Mouse (Mus musculus): ENCODE measurements around the gene Gpn2. TPM values are rescaled to one million over a fixed set of nuclear protein-coding genes. Genes with fewer than 3 reads are reported as not detected.

Gene Gpn2
- polyA plus RNA-seq, 1 experiment from 2014 or later, result 8.6 TPM

- Histone ChIP-seq H3K36me3 (replicated peaks) (peaks cover 12% of the 10 kb centered on the region), H3K27ac (replicated peaks) (no peak overlapping the region), H3K4me3 (replicated peaks) (no peak overlapping the region), H3K27me3 (peaks cover 34% of the 10 kb centered on the region), H3K9me3 (replicated peaks) (no peaks in the 10 kb centered on the region), H3K4me2 (no peak overlapping the region), H3K9ac (no peak overlapping the region), H3K4me1 (replicated peaks) (peaks cover 35% of the 10 kb centered on the region)
- ATAC-seq (ENCODE audit: insufficient read depth), result no peak
- WGBS (ENCODE audit: insufficient replicate concordance), result 53% methylated on average over 6 of the region's 6 CpGs
These were observed 11.9 kb downstream of the Gpn2 start for GRCm38 (mm10) chr4:133596084-133596483.

GRCm38 (mm10) chr4:133598616-133599015 lies 14.5 kb downstream of the Gpn2 start:
- peaks cover 41% of the 10 kb centered on the region for H3K4me1 ChIP-seq (replicated peaks)
- peaks cover 57% of the 10 kb centered on the region for H3K27me3 ChIP-seq
- H3K9me3 ChIP-seq (replicated peaks), result no peaks in the 10 kb centered on the region
- H3K27ac ChIP-seq (replicated peaks), result no peak overlapping the region
- H3K9ac ChIP-seq, result no peak overlapping the region
- peak overlapping the region; percentile 60 for H3K4me3 ChIP-seq (replicated peaks)
- 33% methylated on average over 4 of the region's 4 CpGs for WGBS (ENCODE audit: insufficient replicate concordance)
- no peaks in the 10 kb centered on the region for H3K36me3 ChIP-seq (replicated peaks)
- peak overlapping the region; percentile 88 for H3K4me2 ChIP-seq
- ATAC-seq (ENCODE audit: insufficient read depth), result no peak

- Histone ChIP-seq H3K9me3 (replicated peaks) (no peaks in the 10 kb centered on the region), H3K27ac (replicated peaks) (no peak overlapping the region)
- WGBS (ENCODE audit: insufficient replicate concordance), result 10% methylated on average over 7 of the region's 7 CpGs
These were observed 15.0 kb downstream of the Gpn2 start for GRCm38 (mm10) chr4:133599116-133599515.

GRCm38 (mm10) chr4:133599571-133600073 lies 15.5 kb downstream of the Gpn2 start:
- Histone ChIP-seq H3K4me1 (replicated peaks) (peaks cover 41% of the 10 kb centered on the region), H3K4me2 (peak overlapping the region; percentile 88), H3K27me3 (peaks cover 57% of the 10 kb centered on the region), H3K27ac (replicated peaks) (no peak overlapping the region), H3K4me3 (replicated peaks) (peak overlapping the region; percentile 60), H3K9ac (peak overlapping the region; percentile 39), H3K36me3 (replicated peaks) (no peaks in the 10 kb centered on the region), H3K9me3 (replicated peaks) (no peaks in the 10 kb centered on the region)
- under 1% methylated on average over 50 of the region's 50 CpGs for whole genome bisulfite sequencing (ENCODE audit: insufficient replicate concordance)
- peak; percentile 96 for ATAC-seq (ENCODE audit: insufficient read depth)

More at GRCm38 (mm10) chr4:133599116-133599515, 15.0 kb downstream of the Gpn2 start:
- Histone ChIP-seq H3K36me3 (replicated peaks) (no peaks in the 10 kb centered on the region), H3K9ac (peak overlapping the region; percentile 39; the same call in 1 of the 2 replicates), H3K4me1 (replicated peaks) (peaks cover 41% of the 10 kb centered on the region), H3K4me3 (replicated peaks) (peak overlapping the region; percentile 60), H3K4me2 (peak overlapping the region; percentile 88), H3K27me3 (peaks cover 57% of the 10 kb centered on the region)
- no peak for ATAC-seq (ENCODE audit: insufficient read depth)

- H3K27ac ChIP-seq (replicated peaks), result no peak overlapping the region
- ATAC-seq (ENCODE audit: insufficient read depth), result no peak
- H3K9ac ChIP-seq, result peak overlapping the region; percentile 39; the same call in 1 of the 2 replicates
- 10% methylated on average over 9 of the region's 9 CpGs for WGBS (ENCODE audit: insufficient replicate concordance)
- H3K36me3 ChIP-seq (replicated peaks), result no peaks in the 10 kb centered on the region
- no peaks in the 10 kb centered on the region for H3K9me3 ChIP-seq (replicated peaks)
- H3K27me3 ChIP-seq, result peaks cover 57% of the 10 kb centered on the region
- H3K4me1 ChIP-seq (replicated peaks), result peaks cover 37% of the 10 kb centered on the region
- H3K4me2 ChIP-seq, result peak overlapping the region; percentile 88
- peak overlapping the region; percentile 60 for H3K4me3 ChIP-seq (replicated peaks)
These were observed 16.1 kb downstream of the Gpn2 start for GRCm38 (mm10) chr4:133600306-133600705.

GRCm38 (mm10) chr4:133601721-133602218 lies 17.6 kb downstream of the Gpn2 start, which contains the start of gene Sfn:
TSS of gene Sfn (minus strand) at chr4:133602168.
- Histone ChIP-seq H3K27me3 (peaks cover 57% of the 10 kb centered on the region), H3K9ac (no peak within 1 kb of the TSS), H3K27ac (replicated peaks) (no peak within 1 kb of the TSS), H3K4me1 (replicated peaks) (peaks cover 33% of the 10 kb centered on the region), H3K4me2 (peak within 1 kb of the TSS; percentile 63), H3K9me3 (replicated peaks) (no peaks in the 10 kb centered on the region), H3K4me3 (replicated peaks) (peak within 1 kb of the TSS; percentile 35), H3K36me3 (replicated peaks) (no peaks in the 10 kb centered on the region; the same call in 1 of the 2 replicates)
- WGBS (ENCODE audit: insufficient replicate concordance), result 2% methylated on average over 16 of the region's 16 CpGs
- ATAC-seq (ENCODE audit: insufficient read depth), result no peak

GRCm38 (mm10) chr4:133603056-133603455 lies 18.9 kb downstream of the Gpn2 start:
- Histone ChIP-seq H3K27me3 (peaks cover 53% of the 10 kb centered on the region), H3K4me3 (replicated peaks) (no peak overlapping the region), H3K27ac (replicated peaks) (no peak overlapping the region), H3K4me2 (no peak overlapping the region), H3K9me3 (replicated peaks) (no peaks in the 10 kb centered on the region), H3K9ac (no peak overlapping the region), H3K4me1 (replicated peaks) (peaks cover 33% of the 10 kb centered on the region), H3K36me3 (replicated peaks) (no peaks in the 10 kb centered on the region; the same call in 1 of the 2 replicates)
- ATAC-seq (ENCODE audit: insufficient read depth), result no peak
- WGBS (ENCODE audit: insufficient replicate concordance), result 76% methylated on average over 5 of the region's 5 CpGs

GRCm38 (mm10) chr4:133604175-133604574 lies 20.0 kb downstream of the Gpn2 start:
- Histone ChIP-seq H3K4me2 (no peak overlapping the region), H3K9me3 (replicated peaks) (no peaks in the 10 kb centered on the region), H3K36me3 (replicated peaks) (peaks cover 4% of the 10 kb centered on the region; the same call in 1 of the 2 replicates), H3K27me3 (peaks cover 42% of the 10 kb centered on the region), H3K9ac (no peak overlapping the region), H3K4me1 (replicated peaks) (peaks cover 24% of the 10 kb centered on the region), H3K27ac (replicated peaks) (no peak overlapping the region), H3K4me3 (replicated peaks) (no peak overlapping the region)
- ATAC-seq (ENCODE audit: insufficient read depth), result no peak
- 68% methylated on average over 7 of the region's 7 CpGs for WGBS (ENCODE audit: insufficient replicate concordance)

GRCm38 (mm10) chr4:133604856-133605255 lies 20.7 kb downstream of the Gpn2 start:
- no peak overlapping the region for H3K4me2 ChIP-seq
- no peaks in the 10 kb centered on the region for H3K9me3 ChIP-seq (replicated peaks)
- H3K27me3 ChIP-seq, result peaks cover 35% of the 10 kb centered on the region
- H3K27ac ChIP-seq (replicated peaks), result no peak overlapping the region
- ATAC-seq (ENCODE audit: insufficient read depth), result no peak
- WGBS (ENCODE audit: insufficient replicate concordance), result 73% methylated on average over 6 of the region's 6 CpGs
- H3K4me1 ChIP-seq (replicated peaks), result peaks cover 18% of the 10 kb centered on the region
- peaks cover 4% of the 10 kb centered on the region; the same call in 1 of the 2 replicates for H3K36me3 ChIP-seq (replicated peaks)
- H3K4me3 ChIP-seq (replicated peaks), result no peak overlapping the region
- H3K9ac ChIP-seq, result no peak overlapping the region

GRCm38 (mm10) chr4:133605330-133605729 lies 21.2 kb downstream of the Gpn2 start:
- Histone ChIP-seq H3K36me3 (replicated peaks) (peaks cover 4% of the 10 kb centered on the region; the same call in 1 of the 2 replicates), H3K27me3 (peaks cover 31% of the 10 kb centered on the region), H3K9me3 (replicated peaks) (no peaks in the 10 kb centered on the region), H3K4me2 (no peak overlapping the region), H3K9ac (no peak overlapping the region), H3K27ac (replicated peaks) (no peak overlapping the region), H3K4me1 (replicated peaks) (peaks cover 18% of the 10 kb centered on the region), H3K4me3 (replicated peaks) (no peak overlapping the region)
- no peak for ATAC-seq (ENCODE audit: insufficient read depth)
- WGBS (ENCODE audit: insufficient replicate concordance), result 72% methylated on average over 9 of the region's 9 CpGs

GRCm38 (mm10) chr4:133607284-133607683 lies 23.1 kb downstream of the Gpn2 start:
- no peak for ATAC-seq (ENCODE audit: insufficient read depth)
- WGBS (ENCODE audit: insufficient replicate concordance), result 62% methylated on average over 10 of the region's 10 CpGs
- no peak overlapping the region for H3K9ac ChIP-seq

More at GRCm38 (mm10) chr4:133607284-133607683, 23.1 kb downstream of the Gpn2 start:
- H3K4me2 ChIP-seq, result no peak overlapping the region
- H3K9me3 ChIP-seq (replicated peaks), result no peaks in the 10 kb centered on the region
- H3K4me3 ChIP-seq (replicated peaks), result no peak overlapping the region
- H3K27ac ChIP-seq (replicated peaks), result no peak overlapping the region
- peaks cover 11% of the 10 kb centered on the region for H3K27me3 ChIP-seq
- peaks cover 12% of the 10 kb centered on the region for H3K36me3 ChIP-seq (replicated peaks)
- H3K4me1 ChIP-seq (replicated peaks), result peaks cover 19% of the 10 kb centered on the region
